Mouse (Mus musculus): ENCODE results near the gene Il4ra. TPM values are rescaled to one million over a fixed set of nuclear protein-coding genes. Genes with fewer than 3 reads are reported as not detected.
A peak's percentile ranks its signal among the peaks of the same experiment; 100 is the strongest.

Gene Il4ra
- total and polyA plus RNA-seq, 3 experiments: 18.2 to 27.4 (median 26.4) TPM

GRCm38 (mm10) chr7:125580625-125581316 lies 28.9 kb downstream of the Il4ra start:
- in situ Hi-C loops (cut with MboI; ENCODE audit: low pct_ligation_motif_present, low pct_unique_long_range_greater_than_20kb, low sequenced_read_pairs) (no loop called here), dilution Hi-C loops (cut with MboI; ENCODE audit: extremely low pct_ligation_motif_present, extremely low pct_unique_long_range_greater_than_20kb, low sequenced_read_pairs) (no loop called here)
- TF ChIP-seq MYC (IDR thresholded peaks at IDR 0.05; ENCODE audit: low read depth, low read length) (0 out of 2 replicates have a peak, but pooled peaks have one; percentile 5), ZNF384 (IDR thresholded peaks at IDR 0.05; ENCODE audit: low read depth, low read length) (0 out of 2 replicates have a peak, but pooled peaks have one; percentile 22), CTCF (conservative IDR thresholded peaks at IDR 0.05 in 1 of 2, IDR thresholded peaks at IDR 0.05 in 1 of 2; ENCODE audit: low read depth in 2 of 2, low read length in 2 of 2) (no peak), RCOR1 (conservative IDR thresholded peaks at IDR 0.05; ENCODE audit: low read depth, low read length) (peak; percentile 79), MAX (IDR thresholded peaks at IDR 0.05; ENCODE audit: low read length) (peak; percentile 33; the same call in 1 of the 2 replicates), POLR2A (IDR thresholded peaks at IDR 0.05; ENCODE audit: low read depth, low read length) (0 out of 2 replicates have a peak, but pooled peaks have one; percentile 5), POLR2AphosphoS2 (IDR thresholded peaks at IDR 0.05; ENCODE audit: low read depth, low read length) (no peak)
- peak overlapping the region; percentile 20; the same call in 1 of the 2 replicates for H3K9ac ChIP-seq (ENCODE audit: insufficient read depth, low read depth)
- peaks cover 30 to 61% of the 10 kb centered on the region in 2 experiments for H3K4me1 ChIP-seq (ENCODE audit: control insufficient read depth in 1 of 2, insufficient read depth in 2 of 2)
- H3K4me3 ChIP-seq (replicated peaks in 1 of 3; ENCODE audit: low read depth in 2 of 3, low read length in 2 of 3, poor library complexity in 1 of 3): peak overlapping the region; percentile 37 to 58 (median 37)
- no peaks in the 10 kb centered on the region for H3K9me3 ChIP-seq (replicated peaks; ENCODE audit: low read length)
- H3K27me3 ChIP-seq (replicated peaks): no peaks in the 10 kb centered on the region
- peaks cover 15 to 24% of the 10 kb centered on the region in 2 experiments for H3K36me3 ChIP-seq (replicated peaks in 1 of 2; ENCODE audit: control insufficient read depth in 1 of 2, insufficient read depth in 1 of 2, low read length in 1 of 2)
- no peaks in the 10 kb centered on the region for H3K79me2 ChIP-seq (replicated peaks; ENCODE audit: control insufficient read depth, extremely low read depth, insufficient read depth, poor library complexity, severe bottlenecking)
- no peak overlapping the region for H3K27ac ChIP-seq (ENCODE audit: insufficient read depth, low read depth)
- H3K4me2 ChIP-seq (ENCODE audit: insufficient read depth, low read depth, poor library complexity, severe bottlenecking): peak overlapping the region; percentile 46
- no peak for DNase-seq (ENCODE audit: extremely low read depth)

- dilution Hi-C loops (cut with MboI; ENCODE audit: extremely low pct_ligation_motif_present, extremely low pct_unique_long_range_greater_than_20kb, low sequenced_read_pairs): no loop called here
- Histone ChIP-seq H3K27ac (ENCODE audit: insufficient read depth, low read depth) (no peak overlapping the region), H3K79me2 (replicated peaks; ENCODE audit: control insufficient read depth, extremely low read depth, insufficient read depth, poor library complexity, severe bottlenecking) (no peaks in the 10 kb centered on the region), H3K27me3 (replicated peaks) (no peaks in the 10 kb centered on the region), H3K4me1 (ENCODE audit: control insufficient read depth in 1 of 2, insufficient read depth in 2 of 2) (peaks cover 32 to 58% of the 10 kb centered on the region in 2 experiments), H3K36me3 (replicated peaks in 1 of 2; ENCODE audit: control insufficient read depth in 1 of 2, insufficient read depth in 1 of 2, low read length in 1 of 2) (peaks cover 10 to 20% of the 10 kb centered on the region in 2 experiments), H3K9me3 (replicated peaks; ENCODE audit: low read length) (peaks cover 2% of the 10 kb centered on the region), H3K4me3 (replicated peaks in 1 of 3; ENCODE audit: low read depth in 2 of 3, low read length in 2 of 3, poor library complexity in 1 of 3) (peak overlapping the region; percentile 37 to 58 (median 37)), H3K9ac (ENCODE audit: insufficient read depth, low read depth) (peak overlapping the region; percentile 20; the same call in 1 of the 2 replicates), H3K4me2 (ENCODE audit: insufficient read depth, low read depth, poor library complexity, severe bottlenecking) (peak overlapping the region; percentile 46)
- in situ Hi-C loops (cut with MboI; ENCODE audit: low pct_ligation_motif_present, low pct_unique_long_range_greater_than_20kb, low sequenced_read_pairs): no loop called here
- peak; percentile 77 for DNase-seq (ENCODE audit: extremely low read depth)
- TF ChIP-seq IRF4 (IDR thresholded peaks at IDR 0.05; ENCODE audit: low read depth, low read length): peak; percentile 16; the same call in 1 of the 2 replicates
- TF ChIP-seq MAX (IDR thresholded peaks at IDR 0.05; ENCODE audit: low read length): no peak; the same call in 1 of the 2 replicates
- peak; percentile 77 for TF ChIP-seq BHLHE40 (IDR thresholded peaks at IDR 0.05; ENCODE audit: low read depth, low read length)
- TF ChIP-seq UBTF (IDR thresholded peaks at IDR 0.05; ENCODE audit: low read depth, low read length): peak; percentile 35; the same call in 1 of the 2 replicates
- TF ChIP-seq CTCF (conservative IDR thresholded peaks at IDR 0.05 in 1 of 2, IDR thresholded peaks at IDR 0.05 in 1 of 2; ENCODE audit: low read depth in 2 of 2, low read length in 2 of 2): peak; percentile 66 to 93
- peak; percentile 69 for TF ChIP-seq ZC3H11A (IDR thresholded peaks at IDR 0.05; ENCODE audit: low read depth, low read length)
- peak; percentile 26; the same call in 1 of the 2 replicates for TF ChIP-seq NRF1 (IDR thresholded peaks at IDR 0.05; ENCODE audit: low read depth, low read length)
- TF ChIP-seq POLR2A (IDR thresholded peaks at IDR 0.05; ENCODE audit: low read depth, low read length): 0 out of 2 replicates have a peak, but pooled peaks have one; percentile 11
- no peak; the same call in 1 of the 2 replicates for TF ChIP-seq SIN3A (IDR thresholded peaks at IDR 0.05; ENCODE audit: low read length)
- TF ChIP-seq ZKSCAN1 (IDR thresholded peaks at IDR 0.05; ENCODE audit: borderline replicate concordance, low read depth, low read length): no peak
- TF ChIP-seq MEF2A (IDR thresholded peaks at IDR 0.05; ENCODE audit: borderline replicate concordance, low read depth, low read length): no peak; the same call in 1 of the 2 replicates
- 0 out of 2 replicates have a peak, but pooled peaks have one; percentile 0 for TF ChIP-seq RCOR1 (conservative IDR thresholded peaks at IDR 0.05; ENCODE audit: low read depth, low read length)
- no peak for TF ChIP-seq MAZ (IDR thresholded peaks at IDR 0.05; ENCODE audit: low read depth, low read length)
- peak; percentile 87 for TF ChIP-seq RAD21 (IDR thresholded peaks at IDR 0.05; ENCODE audit: low read depth, low read length)
- 0 out of 2 replicates have a peak, but pooled peaks have one; percentile 10 for TF ChIP-seq MYC (IDR thresholded peaks at IDR 0.05; ENCODE audit: low read depth, low read length)
- TF ChIP-seq TCF12 (IDR thresholded peaks at IDR 0.05; ENCODE audit: low read depth, low read length): no peak
- TF ChIP-seq SMC3 (IDR thresholded peaks at IDR 0.05; ENCODE audit: low read depth, low read length): peak; percentile 93
These were observed 29.4 kb downstream of the Il4ra start for GRCm38 (mm10) chr7:125581317-125581672.
